Mouse (Mus musculus) kidney, postnatal 0 days (tissue): ENCODE data around the gene Comt. TPM values are rescaled to one million over a fixed set of nuclear protein-coding genes. Genes with fewer than 3 reads are reported as not detected.

Experiments used
- ATAC-seq: fragments of 200-750 bp; cut with Nextera tagmentation; replicated peaks from 2 replicates; pipeline ENCODE4 v1.8.0; 2017; ENCODE audit warnings: low read depth, moderate number of reproducible peaks, moderate TSS enrichment, moderate library complexity; ENCODE audit not compliant: low FRiP score
- DNase-seq: peaks from one replicate; pipeline ENCODE4 v3.0.0-alpha.2; 2016; ENCODE audit warnings: low spot score
- H3K27ac ChIP-seq: fragments of 300-500 bp; sonication (generic); 2 replicates; pipeline ENCODE4 v1.5.1; 2014; ENCODE audit warnings: mild to moderate bottlenecking
- H3K27me3 ChIP-seq: fragments of 300-500 bp; sonication (generic); 2 replicates; pipeline ENCODE4 v1.6.1; 2014; ENCODE audit warnings: low read length, mixed read lengths; ENCODE audit not compliant: insufficient read depth
- H3K36me3 ChIP-seq: fragments of 300-500 bp; sonication (generic); 2 replicates; pipeline ENCODE4 v1.6.1; 2014; ENCODE audit warnings: low read length, mixed read lengths; ENCODE audit not compliant: insufficient read depth
- H3K4me1 ChIP-seq: fragments of 300-500 bp; sonication (generic); replicated peaks from 2 replicates; pipeline ENCODE4 v1.6.1; 2014; ENCODE audit warnings: antibody characterized with exemption, low read length, mixed read lengths; ENCODE audit not compliant: insufficient read depth
- H3K4me2 ChIP-seq: fragments of 300-500 bp; sonication (generic); 2 replicates; pipeline ENCODE4 v1.6.1; 2014; ENCODE audit warnings: mild to moderate bottlenecking, low read length, moderate library complexity, mixed read lengths
- H3K4me3 ChIP-seq: fragments of 300-500 bp; sonication (generic); replicated peaks from 2 replicates; pipeline ENCODE4 v1.5.1; 2014; ENCODE audit warnings: low read depth, low read length
- H3K9ac ChIP-seq: fragments of 300-500 bp; sonication (generic); 2 replicates; pipeline ENCODE4 v1.6.1; 2014; ENCODE audit warnings: low read depth, low read length
- H3K9me3 ChIP-seq: fragments of 300-500 bp; sonication (generic); replicated peaks from 2 replicates; pipeline ENCODE4 v1.6.1; 2016; ENCODE audit warnings: low read length, inconsistent platforms, mixed read lengths
- CTCF ChIP-seq: IDR thresholded peaks from 2 replicates; pipeline ENCODE4 v1.5.1; 2016; ENCODE audit warnings: antibody characterized with exemption, low read depth, mild to moderate bottlenecking, moderate library complexity
- WGBS: fragments of 180-500 bp; shearing (Covaris S2); extraction: QIAGEN DNeasy Blood & Tissue Kit; methylation state at CpG from one replicate; pipeline ENCODE4 v1.1.7; 2014; 5-methylcytosine and 5-hydroxymethylcytosine counted together
- polyA plus RNA-seq: library from polyadenylated mRNA; unstranded; fragments of >200 nt; fragmentation: Nextera tagmentation; extraction: Ambion mirVana; gene quantifications from 2 replicates; pipeline ENCODE4 v1.2.1, GENCODE M21; 2015

Gene Comt
- polyA plus RNA-seq, 1 experiment from 2014 or later: 107 TPM

DNA sequence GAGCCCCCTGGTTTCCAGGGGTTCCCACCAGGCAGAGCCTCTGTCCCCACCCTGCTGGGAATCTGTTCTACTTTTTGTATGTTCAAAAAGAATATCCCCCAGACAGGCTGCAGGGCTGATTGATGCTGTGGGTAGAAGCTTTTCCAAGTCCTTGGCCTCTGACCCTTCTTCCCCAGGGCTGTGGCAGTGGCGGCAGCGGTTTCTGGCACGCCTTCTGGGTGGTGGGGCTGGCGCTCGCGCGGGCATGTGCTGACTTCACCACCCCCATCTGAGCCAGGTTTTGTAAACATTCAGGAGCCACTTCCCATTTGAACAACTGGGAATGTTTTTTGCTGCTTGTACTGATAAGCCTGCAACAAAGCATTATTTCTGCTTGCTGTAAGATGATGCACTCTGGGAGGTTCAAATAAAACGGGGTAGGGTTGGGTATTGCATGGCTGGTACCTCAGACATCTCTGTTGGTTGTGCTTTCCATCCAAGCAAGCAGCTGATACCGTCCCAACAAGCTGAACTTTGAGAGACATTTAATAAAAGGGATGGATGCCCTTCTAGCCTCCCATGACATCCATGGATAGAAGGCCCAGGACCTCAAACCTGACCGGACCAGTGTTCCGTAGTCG is 32.8 kb upstream of the Comt start:
- Histone ChIP-seq H3K27ac (no peak overlapping the region), H3K9ac (no peak overlapping the region), H3K9me3 (no peaks in the 10 kb centered on the region), H3K4me2 (0 out of 2 replicates have a peak overlapping the region, but pooled peaks have one; percentile 15), H3K4me3 (no peak overlapping the region), H3K36me3 (peaks cover 15% of the 10 kb centered on the region), H3K27me3 (no peaks in the 10 kb centered on the region), H3K4me1 (0 out of 2 replicates have a peak, but pooled peaks cover 4% of the 10 kb centered on the region)
- ATAC-seq: no peak
- no peak for DNase-seq
- no peak for TF ChIP-seq CTCF
- 24% methylated on average over 12 of the region's 12 CpGs for WGBS

DNA sequence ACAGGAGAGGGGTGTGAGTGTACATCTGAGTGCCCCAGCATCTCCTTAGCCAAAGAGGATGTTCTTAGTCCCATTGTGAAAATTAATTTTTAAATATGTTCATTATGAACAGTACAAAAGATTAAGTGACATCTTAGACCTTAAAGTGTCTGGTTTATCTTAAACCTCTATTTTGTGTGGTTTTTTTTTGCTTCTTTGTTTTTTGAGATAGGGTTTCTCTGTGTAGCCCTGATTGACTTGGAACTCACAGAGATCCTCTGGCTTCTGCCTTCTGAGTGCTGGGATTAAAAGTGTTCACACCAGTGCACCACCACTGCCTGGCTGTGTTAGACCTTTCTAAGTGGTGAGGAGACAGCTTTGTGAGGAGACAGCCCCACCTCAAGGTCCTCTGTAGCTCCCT is 32.0 kb upstream of the Comt start:
- Histone ChIP-seq H3K27me3 (no peaks in the 10 kb centered on the region), H3K36me3 (peaks cover 15% of the 10 kb centered on the region), H3K4me3 (no peak overlapping the region), H3K27ac (no peak overlapping the region), H3K4me1 (0 out of 2 replicates have a peak, but pooled peaks cover 4% of the 10 kb centered on the region), H3K4me2 (no peak overlapping the region), H3K9ac (no peak overlapping the region), H3K9me3 (no peaks in the 10 kb centered on the region)
- ATAC-seq: no peak
- DNase-seq: no peak
- no peak for TF ChIP-seq CTCF

DNA sequence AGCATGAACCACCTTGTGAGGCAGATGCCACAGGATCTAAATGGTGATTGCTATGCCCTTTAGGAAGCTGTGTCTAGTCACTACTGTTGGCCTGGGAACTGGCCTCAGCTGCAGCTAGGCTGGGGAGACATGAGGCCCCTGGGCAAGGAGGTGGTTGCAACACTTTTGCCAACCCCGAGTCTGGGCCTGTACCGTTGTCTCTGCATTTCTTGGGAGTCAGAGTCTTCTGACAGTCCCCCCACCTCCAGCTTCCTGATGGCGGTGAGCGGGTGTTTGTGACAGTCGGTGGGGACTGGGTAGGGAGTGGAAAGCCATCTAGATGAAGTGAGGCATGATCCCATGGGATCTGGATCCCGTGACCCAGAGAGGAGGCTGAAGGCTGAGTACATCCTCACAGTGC is 28.8 kb upstream of the Comt start:
- TF ChIP-seq CTCF: no peak
- H3K27me3 ChIP-seq: no peaks in the 10 kb centered on the region
- H3K4me2 ChIP-seq: no peak overlapping the region
- no peak for DNase-seq
- no peak overlapping the region for H3K9ac ChIP-seq
- WGBS: 88% methylated on average over 6 of the region's 6 CpGs
- no peaks in the 10 kb centered on the region for H3K9me3 ChIP-seq
- no peak overlapping the region for H3K27ac ChIP-seq
- H3K4me1 ChIP-seq: 0 out of 2 replicates have a peak, but pooled peaks cover 13% of the 10 kb centered on the region
- H3K36me3 ChIP-seq: peaks cover 15% of the 10 kb centered on the region
- no peak for ATAC-seq
- no peak overlapping the region for H3K4me3 ChIP-seq

DNA sequence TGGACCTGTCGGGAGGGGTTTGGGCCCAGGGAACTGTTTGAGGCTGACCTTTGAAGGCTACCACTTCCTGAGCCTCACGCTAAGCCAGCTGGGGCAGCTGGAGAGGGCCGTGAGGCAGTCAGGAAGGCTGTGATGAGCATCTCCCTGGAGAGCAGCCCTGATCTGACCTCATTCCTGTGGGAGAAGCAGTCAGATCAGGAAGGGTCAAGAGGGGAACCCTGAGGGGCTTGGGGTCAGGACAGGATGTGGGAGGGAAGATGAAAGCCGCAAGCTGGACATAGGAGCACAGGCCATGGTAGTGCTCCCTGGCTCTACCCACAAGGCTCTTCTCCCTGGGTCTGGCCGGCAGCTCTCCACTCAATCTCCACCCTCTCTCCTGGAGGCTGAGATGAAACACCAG is 27.2 kb upstream of the Comt start:
- no peak for DNase-seq
- H3K36me3 ChIP-seq: peaks cover 15% of the 10 kb centered on the region
- H3K4me3 ChIP-seq: no peak overlapping the region
- no peak overlapping the region for H3K27ac ChIP-seq
- TF ChIP-seq CTCF: no peak
- no peaks in the 10 kb centered on the region for H3K9me3 ChIP-seq
- ATAC-seq: 0 out of 2 replicates have a peak, but pooled peaks have one; percentile 10
- no peak overlapping the region for H3K9ac ChIP-seq
- WGBS: 43% methylated on average over 5 of the region's 5 CpGs
- H3K4me2 ChIP-seq: no peak overlapping the region
- 0 out of 2 replicates have a peak, but pooled peaks cover 10% of the 10 kb centered on the region for H3K4me1 ChIP-seq
- H3K27me3 ChIP-seq: no peaks in the 10 kb centered on the region

DNA sequence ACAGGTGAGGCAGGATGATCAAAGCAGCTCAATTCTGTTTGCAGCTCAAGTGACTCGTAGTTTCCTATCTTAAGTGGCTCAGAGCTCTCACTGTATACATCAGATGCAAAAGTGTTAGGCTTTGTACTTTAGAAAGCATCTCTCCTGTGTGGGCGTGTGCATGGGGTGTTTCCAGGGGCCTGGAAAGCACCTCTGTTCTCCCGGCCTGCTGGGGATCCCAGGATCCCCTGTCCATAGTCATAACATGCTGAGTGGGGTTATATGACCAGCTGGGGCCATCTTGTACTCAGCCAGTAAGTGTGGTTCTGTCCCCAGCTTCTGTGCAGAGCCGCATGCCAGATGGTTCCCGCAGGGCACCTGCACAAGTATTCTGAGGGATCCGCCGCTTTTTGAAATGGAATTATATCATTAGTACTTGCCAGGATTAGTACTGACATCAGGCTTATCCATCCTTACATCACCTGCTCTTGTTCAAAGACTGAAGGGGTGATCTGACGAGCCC is 25.8 kb upstream of the Comt start:
- DNase-seq (no peak), ATAC-seq (no peak)
- Histone ChIP-seq H3K4me3 (no peak overlapping the region), H3K4me1 (peaks cover 22% of the 10 kb centered on the region), H3K9ac (no peak overlapping the region), H3K27me3 (no peaks in the 10 kb centered on the region), H3K36me3 (peaks cover 15% of the 10 kb centered on the region), H3K27ac (no peak overlapping the region), H3K9me3 (no peaks in the 10 kb centered on the region), H3K4me2 (no peak overlapping the region)
- TF ChIP-seq CTCF: no peak
- 88% methylated on average over 8 of the region's 8 CpGs for WGBS

GRCm38 (mm10) chr16:18451486-18452181 is 25.0 kb upstream of the Comt start:
- ATAC-seq (peak; percentile 44), DNase-seq (peak; percentile 75)
- no peaks in the 10 kb centered on the region for H3K27me3 ChIP-seq
- 35% methylated on average over 9 of the region's 9 CpGs for WGBS
- no peak for TF ChIP-seq CTCF
- no peak overlapping the region for H3K9ac ChIP-seq
- peaks cover 9% of the 10 kb centered on the region; the same call in 1 of the 2 replicates for H3K36me3 ChIP-seq
- H3K4me1 ChIP-seq: peaks cover 23% of the 10 kb centered on the region
- no peak overlapping the region for H3K4me2 ChIP-seq
- no peaks in the 10 kb centered on the region for H3K9me3 ChIP-seq
- no peak overlapping the region for H3K27ac ChIP-seq
- no peak overlapping the region for H3K4me3 ChIP-seq
